Mouse (Mus musculus) v-Abl transformed pro-B cells (cell line): Measurements from ENCODE around the gene Fkrp.

Experiments
- in situ Hi-C, 2 experiments: fragments of 400-800 bp; cut with MboI; formaldehyde crosslinking; loops; one replicate each; pipeline ENCODE4 v1.15.1; 2025; ENCODE audit not compliant: unreplicated experiment in 2 of 2

Fkrp gene

GRCm38 (mm10) chr7:16761630-16762029 is 54.9 kb downstream of the Fkrp start:
- in situ Hi-C loops, result no loop called here

- in situ Hi-C loops, result no loop called here
Measured at GRCm38 (mm10) chr7:16761005-16761481, 55.5 kb downstream of the Fkrp start.

GRCm38 (mm10) chr7:16760292-16760691 is 56.2 kb downstream of the Fkrp start:
- in situ Hi-C loops, result no loop called here
